Mouse (Mus musculus): ENCODE results near the gene Zfyve27.

Gene Zfyve27

DNA sequence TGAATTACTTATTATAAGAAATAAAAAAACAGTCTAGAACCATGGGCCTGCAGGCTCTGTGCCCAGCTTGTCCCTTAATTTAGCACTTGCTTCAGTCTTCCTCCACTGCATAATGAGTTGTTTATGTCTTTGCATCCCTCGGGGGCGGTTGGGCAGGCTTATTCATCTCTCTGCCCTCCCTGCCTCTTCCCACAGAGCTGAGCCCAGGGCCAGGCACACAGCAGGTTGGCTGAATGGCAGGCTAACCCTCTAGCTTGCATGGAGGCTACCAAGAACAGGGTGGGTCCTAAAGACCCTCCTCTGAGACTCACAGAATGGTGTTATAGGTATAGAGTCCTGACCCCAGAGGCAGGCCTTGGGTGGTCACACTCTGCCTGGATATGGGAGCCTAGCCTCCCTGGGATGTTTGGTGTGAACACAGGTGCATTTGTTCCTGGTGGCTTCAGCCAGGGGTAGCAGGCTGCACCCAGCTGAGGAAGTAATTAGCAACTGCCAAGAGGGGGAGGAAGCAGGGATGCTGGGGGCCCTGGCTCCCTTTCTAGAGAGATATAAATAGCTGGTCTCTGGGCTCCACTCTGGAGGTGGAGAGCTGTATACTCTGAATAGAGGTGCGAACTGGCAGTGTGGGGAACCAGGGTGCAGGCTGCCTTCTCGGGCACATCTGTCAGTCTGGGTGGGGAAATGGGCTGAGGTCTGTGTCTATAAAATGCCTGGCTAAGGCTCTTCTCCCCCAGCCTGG is 74.0 kb downstream of the Zfyve27 start:
- DNase-seq (ENCODE audit: low read depth, low spot score), result no peak

DNA sequence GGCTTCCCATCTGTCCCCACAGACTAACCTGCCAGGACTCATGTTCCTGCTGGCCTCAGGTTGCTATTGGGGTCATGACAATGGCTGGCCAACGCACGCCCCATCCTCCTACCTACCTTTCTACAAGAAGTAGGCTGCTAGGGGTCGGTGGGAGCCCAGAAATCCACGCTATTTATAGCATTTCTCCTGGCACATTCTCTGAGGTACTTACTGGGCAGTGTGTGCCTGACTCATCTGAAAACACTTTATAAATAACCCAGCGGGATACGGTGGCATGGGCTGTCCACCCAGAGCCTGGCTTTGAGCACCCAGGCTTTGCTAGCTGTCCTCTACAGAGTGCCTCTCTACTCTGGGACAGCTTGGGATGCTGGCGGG is 74.6 kb downstream of the Zfyve27 start:
- DNase-seq (ENCODE audit: low read depth, low spot score), result no peak

DNA sequence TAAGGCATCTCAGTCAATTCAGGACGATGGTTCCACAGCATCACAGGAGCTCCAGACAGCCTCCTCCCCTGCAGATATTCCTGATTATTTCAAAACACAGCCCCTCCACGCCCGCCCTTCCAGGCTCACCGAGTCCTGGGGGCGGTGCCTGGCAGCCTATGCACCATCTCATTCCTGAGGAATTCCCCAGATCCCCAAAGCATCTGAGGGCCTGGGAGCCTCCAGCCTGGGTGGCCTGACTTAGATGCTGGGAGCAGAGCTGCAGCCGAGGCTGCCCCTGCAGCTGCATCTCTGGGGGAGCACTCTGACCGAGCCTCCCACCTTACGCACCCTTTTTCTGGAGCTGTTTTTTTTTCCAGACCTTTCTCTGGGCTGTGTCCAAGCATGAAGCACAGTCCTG is 77.1 kb downstream of the Zfyve27 start:
- DNase-seq (ENCODE audit: low read depth, low spot score), result no peak

DNA sequence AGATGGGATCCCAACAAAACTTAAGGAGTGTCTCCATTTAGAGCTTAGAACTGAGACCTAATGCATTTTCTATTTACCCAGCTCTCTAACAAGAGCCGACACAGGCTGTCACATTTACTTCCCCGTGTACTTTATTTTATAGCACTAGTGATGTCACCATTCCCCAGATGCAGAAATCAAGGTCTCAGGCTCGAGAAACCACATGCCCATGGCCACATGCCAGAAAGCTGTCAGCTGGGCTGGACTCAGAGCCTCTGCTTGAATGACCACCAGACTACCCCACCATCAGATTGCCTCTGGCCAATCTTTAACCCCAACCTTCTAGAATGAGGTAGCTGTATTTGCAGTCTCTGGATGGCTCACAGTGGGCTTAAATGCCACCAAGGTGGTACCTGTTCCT is 79.7 kb downstream of the Zfyve27 start:
- no peak for DNase-seq (ENCODE audit: low read depth, low spot score)

Measured in c-Kit-negative CD71-positive TER-119-positive erythroid progenitor cells, embryonic 14.5 days (primary cell).